Mouse (Mus musculus) CD4-positive, CD25-positive, alpha-beta regulatory T cell, adult 4 months (primary cell): ENCODE measurements at regions not wholly inside any gene's neighbourhood (a gene's known extent, or its start where the extent isn't known, plus 50 kb on each side); places are given as distances from the start of the nearest gene placed in this dataset.

Source experiments
- ATAC-seq: one replicate; pipeline ENCODE4 v1.8.0; 2017

GRCm38 (mm10) chr12:68871259-68871658, 287.7 kb downstream of the Rps29 start:
- ATAC-seq, result no peak

GRCm38 (mm10) chr12:68862991-68863356, 296.0 kb downstream of the Rps29 start:
- no peak for ATAC-seq

- no peak for ATAC-seq
Measured at GRCm38 (mm10) chr12:68862313-68862990, 296.5 kb downstream of the Rps29 start.

GRCm38 (mm10) chr12:68860332-68860731, 298.7 kb downstream of the Rps29 start:
- no peak for ATAC-seq

- ATAC-seq, result no peak
Measured at GRCm38 (mm10) chr12:68849616-68850140, 309.3 kb downstream of the Rps29 start.

- ATAC-seq, result no peak
Measured at GRCm38 (mm10) chr12:68840815-68841214, 318.2 kb downstream of the Rps29 start.

- no peak for ATAC-seq
Measured at GRCm38 (mm10) chr12:68840156-68840555, 318.8 kb downstream of the Rps29 start.

GRCm38 (mm10) chr12:68836023-68836422, 323.0 kb downstream of the Rps29 start:
- ATAC-seq, result no peak

GRCm38 (mm10) chr12:68833914-68834313, 325.1 kb downstream of the Rps29 start:
- no peak for ATAC-seq

- ATAC-seq, result no peak
Measured at GRCm38 (mm10) chr12:68829404-68829803, 329.6 kb downstream of the Rps29 start.

GRCm38 (mm10) chr12:68827549-68828249, 331.3 kb downstream of the Rps29 start:
- ATAC-seq, result no peak

GRCm38 (mm10) chr12:68794396-68794795, 364.6 kb downstream of the Rps29 start:
- ATAC-seq, result no peak

GRCm38 (mm10) chr12:68783636-68784035, 375.4 kb downstream of the Rps29 start:
- no peak for ATAC-seq

GRCm38 (mm10) chr12:68775503-68775902, 383.5 kb downstream of the Rps29 start:
- no peak for ATAC-seq

GRCm38 (mm10) chr12:68774800-68775199, 384.2 kb downstream of the Rps29 start:
- ATAC-seq, result no peak

GRCm38 (mm10) chr12:68758263-68759020, 400.5 kb downstream of the Rps29 start:
- no peak for ATAC-seq

- no peak for ATAC-seq
Measured at GRCm38 (mm10) chr12:68728882-68729281, 430.1 kb downstream of the Rps29 start.

GRCm38 (mm10) chr12:68718946-68719345, 440.0 kb downstream of the Rps29 start:
- ATAC-seq, result no peak

GRCm38 (mm10) chr12:68694275-68695267, 464.4 kb downstream of the Rps29 start:
- no peak for ATAC-seq

- ATAC-seq, result no peak
Measured at GRCm38 (mm10) chr12:68688262-68688661, 470.7 kb downstream of the Rps29 start.

- ATAC-seq, result no peak
Measured at GRCm38 (mm10) chr12:68683897-68684296, 475.1 kb downstream of the Rps29 start.

- no peak for ATAC-seq
Measured at GRCm38 (mm10) chr12:68683176-68683575, 475.8 kb downstream of the Rps29 start.
